Mouse (Mus musculus) midbrain, embryonic 13.5 days (tissue): ENCODE results near the gene Opcml. TPM values are rescaled to one million over a fixed set of nuclear protein-coding genes. Genes with fewer than 3 reads are reported as not detected.

Experiments
- ATAC-seq: fragments of 200-750 bp; cut with Nextera tagmentation; 2 replicates; pipeline ENCODE4 v1.8.0; 2017; ENCODE audit warnings: mild to moderate bottlenecking, moderate TSS enrichment, moderate library complexity
- H3K27ac ChIP-seq: fragments of 300-500 bp; sonication (generic); 2 replicates; pipeline ENCODE4 v1.5.1; 2015; ENCODE audit warnings: inconsistent platforms, mild to moderate bottlenecking, moderate library complexity
- H3K27me3 ChIP-seq: fragments of 300-500 bp; sonication (generic); 2 replicates; pipeline ENCODE4 v1.6.1; 2015; ENCODE audit warnings: mild to moderate bottlenecking, inconsistent platforms
- H3K36me3 ChIP-seq: fragments of 300-500 bp; sonication (generic); 2 replicates; pipeline ENCODE4 v1.6.1; 2015; ENCODE audit warnings: mild to moderate bottlenecking, inconsistent platforms
- H3K4me1 ChIP-seq: fragments of 300-500 bp; sonication (generic); replicated peaks from 2 replicates; pipeline ENCODE4 v1.6.1; 2015; ENCODE audit warnings: inconsistent platforms
- H3K4me2 ChIP-seq: fragments of 300-500 bp; sonication (generic); replicated peaks from 2 replicates; pipeline ENCODE4 v1.6.1; 2015; ENCODE audit warnings: moderate library complexity, mild to moderate bottlenecking, inconsistent platforms
- H3K4me3 ChIP-seq: fragments of 300-500 bp; sonication (generic); replicated peaks from 2 replicates; pipeline ENCODE4 v1.5.1; 2015; ENCODE audit warnings: mild to moderate bottlenecking, inconsistent platforms
- H3K9ac ChIP-seq: fragments of 300-500 bp; sonication (generic); replicated peaks from 2 replicates; pipeline ENCODE4 v1.6.1; 2015; ENCODE audit warnings: mild to moderate bottlenecking, inconsistent platforms
- H3K9me3 ChIP-seq: fragments of 300-500 bp; sonication (generic); 2 replicates; pipeline ENCODE4 v1.6.1; 2016; ENCODE audit warnings: mild to moderate bottlenecking, inconsistent platforms
- WGBS: fragments of 180-500 bp; shearing (Covaris S2); methylation state at CpG from one replicate; pipeline ENCODE4 v1.1.7; 2015; 5-methylcytosine and 5-hydroxymethylcytosine counted together
- polyA plus RNA-seq: library from polyadenylated mRNA; unstranded; fragments of >200 nt; fragmentation: Nextera tagmentation; extraction: Ambion mirVana; gene quantifications from 2 replicates; pipeline ENCODE4 v1.2.1, GENCODE M21; 2015

Opcml gene
- polyA plus RNA-seq, 1 experiment from 2014 or later, result 18.9 TPM

DNA sequence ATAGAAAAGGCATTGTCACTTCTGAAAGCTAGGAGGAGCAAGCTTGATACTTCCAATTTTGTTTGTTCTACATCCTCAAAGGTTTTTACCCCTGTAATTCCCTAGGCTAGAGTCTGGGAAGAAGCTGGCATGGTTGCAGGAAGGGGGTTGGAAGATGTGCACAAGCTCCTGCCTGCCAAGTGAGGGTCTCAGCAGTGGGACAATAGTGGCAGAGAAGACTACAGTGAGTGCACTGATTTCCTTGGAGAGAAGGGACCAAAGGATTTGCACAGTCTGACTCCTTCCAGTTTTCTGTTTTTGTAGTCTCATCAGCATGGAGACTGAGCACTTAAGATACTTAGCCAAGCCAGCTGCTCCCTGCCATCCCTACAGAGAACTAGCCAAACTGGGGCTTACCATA, 177.7 kb downstream of the Opcml start:
- ATAC-seq, result no peak
- Histone ChIP-seq H3K36me3 (no peaks in the 10 kb centered on the region), H3K27ac (no peak overlapping the region)

DNA sequence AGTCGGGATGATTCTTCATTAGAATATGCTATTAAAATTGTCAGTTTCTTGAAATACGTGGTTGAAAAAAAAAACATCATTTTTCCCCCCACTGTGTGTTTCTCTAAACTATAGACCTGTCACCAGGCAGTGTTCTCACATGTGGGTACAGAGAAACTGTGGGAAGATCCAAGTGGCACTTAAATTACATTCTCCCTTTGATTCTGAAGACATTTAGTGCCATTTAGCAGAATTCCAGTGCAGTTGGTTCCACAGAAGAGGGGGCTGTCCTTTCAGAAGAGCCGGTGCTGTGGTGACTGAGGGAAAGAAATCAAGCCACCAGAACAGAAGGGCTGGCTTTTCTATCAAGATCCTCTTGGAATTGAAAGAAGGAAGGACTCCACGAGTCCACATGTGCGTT, 181.7 kb downstream of the Opcml start:
- 83% methylated on average over 5 of the region's 5 CpGs for WGBS
- no peak overlapping the region for H3K27ac ChIP-seq
- no peak for ATAC-seq
- no peaks in the 10 kb centered on the region for H3K27me3 ChIP-seq
- H3K9ac ChIP-seq, result no peak overlapping the region
- no peak overlapping the region for H3K4me3 ChIP-seq
- no peaks in the 10 kb centered on the region for H3K9me3 ChIP-seq
- no peak overlapping the region for H3K4me2 ChIP-seq
- no peaks in the 10 kb centered on the region for H3K36me3 ChIP-seq
- H3K4me1 ChIP-seq, result no peaks in the 10 kb centered on the region

More for the DNA sequence above, 177.7 kb downstream of the Opcml start:
- H3K9ac ChIP-seq, result no peak overlapping the region
- no peaks in the 10 kb centered on the region for H3K4me1 ChIP-seq
- no peak overlapping the region for H3K4me3 ChIP-seq
- H3K4me2 ChIP-seq, result no peak overlapping the region
- no peaks in the 10 kb centered on the region for H3K27me3 ChIP-seq
- H3K9me3 ChIP-seq, result no peaks in the 10 kb centered on the region

DNA sequence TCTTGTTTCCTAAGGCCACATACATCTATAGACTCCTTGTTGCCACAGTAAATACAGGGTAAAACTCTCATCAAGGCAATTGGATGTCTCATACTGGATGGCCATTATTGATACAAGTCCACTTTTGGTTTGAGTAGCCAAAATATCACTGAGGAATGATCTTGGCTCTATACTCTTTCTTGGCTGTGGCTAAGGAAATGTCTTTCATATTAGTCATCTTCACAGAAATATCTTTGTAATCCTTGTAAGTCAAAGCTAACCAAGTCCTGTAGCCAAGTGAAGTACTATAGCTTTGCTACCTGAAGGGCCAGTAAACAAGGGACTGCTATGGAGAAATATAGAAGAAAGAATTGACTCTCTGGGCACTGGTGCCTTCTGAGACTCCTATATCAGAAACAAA, 192.0 kb downstream of the Opcml start:
- Histone ChIP-seq H3K4me3 (no peak overlapping the region), H3K27me3 (no peaks in the 10 kb centered on the region), H3K9me3 (peaks cover 3% of the 10 kb centered on the region; the same call in 1 of the 2 replicates), H3K36me3 (no peaks in the 10 kb centered on the region), H3K4me2 (no peak overlapping the region), H3K4me1 (no peaks in the 10 kb centered on the region), H3K9ac (no peak overlapping the region), H3K27ac (no peak overlapping the region)
- ATAC-seq, result no peak

DNA sequence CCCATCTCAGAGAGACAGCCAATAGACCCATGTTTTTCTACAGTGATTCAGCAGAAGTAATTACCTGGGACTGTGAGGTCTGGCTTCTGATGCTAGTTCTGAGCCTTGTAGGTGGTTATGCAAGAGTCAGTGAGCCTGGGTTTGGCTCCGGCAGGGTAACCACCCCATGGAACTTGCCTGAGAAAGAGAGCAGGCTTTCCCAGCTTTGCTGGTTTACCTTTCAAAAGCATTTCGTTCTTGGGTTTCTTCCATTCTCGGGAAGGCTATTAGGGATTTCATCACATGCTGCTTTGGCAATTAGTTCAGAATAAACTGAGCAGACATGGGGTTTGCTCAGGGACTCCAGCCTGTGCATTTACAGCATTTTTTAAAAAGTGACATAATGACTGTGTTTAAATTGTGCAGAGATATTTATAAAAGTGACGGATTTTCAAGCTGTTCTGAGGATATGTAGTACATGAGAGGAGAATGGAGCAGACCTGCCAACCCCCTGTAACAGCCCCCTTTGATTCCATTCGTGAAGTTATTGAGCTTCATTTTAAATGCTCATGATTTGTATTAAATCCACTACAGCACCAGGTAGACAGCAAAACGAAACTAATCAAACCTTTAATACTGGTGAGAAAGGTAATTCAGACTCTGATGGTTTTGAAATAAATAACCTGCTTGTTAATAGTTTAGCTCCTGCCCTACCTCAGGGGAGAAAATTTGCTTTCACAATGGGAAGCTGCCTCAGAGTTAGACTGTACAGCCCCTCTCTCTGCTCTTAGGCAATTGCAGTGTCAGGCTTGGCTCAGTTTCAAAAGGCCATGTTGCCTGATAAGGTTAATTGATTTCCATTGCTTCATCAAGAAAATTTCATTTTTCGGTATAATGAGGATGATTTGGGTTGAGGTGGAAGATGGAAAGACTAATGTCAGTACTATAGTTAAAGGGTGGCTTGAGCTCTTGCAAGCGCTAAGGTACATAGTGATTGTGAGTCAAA, 196.3 kb downstream of the Opcml start:
- Histone ChIP-seq H3K9me3 (no peaks in the 10 kb centered on the region), H3K4me3 (no peak overlapping the region), H3K27ac (no peak overlapping the region), H3K4me2 (no peak overlapping the region), H3K4me1 (no peaks in the 10 kb centered on the region), H3K36me3 (no peaks in the 10 kb centered on the region), H3K27me3 (no peaks in the 10 kb centered on the region), H3K9ac (no peak overlapping the region)
- no peak for ATAC-seq
- WGBS, result 83% methylated on average over 8 of the region's 8 CpGs

DNA sequence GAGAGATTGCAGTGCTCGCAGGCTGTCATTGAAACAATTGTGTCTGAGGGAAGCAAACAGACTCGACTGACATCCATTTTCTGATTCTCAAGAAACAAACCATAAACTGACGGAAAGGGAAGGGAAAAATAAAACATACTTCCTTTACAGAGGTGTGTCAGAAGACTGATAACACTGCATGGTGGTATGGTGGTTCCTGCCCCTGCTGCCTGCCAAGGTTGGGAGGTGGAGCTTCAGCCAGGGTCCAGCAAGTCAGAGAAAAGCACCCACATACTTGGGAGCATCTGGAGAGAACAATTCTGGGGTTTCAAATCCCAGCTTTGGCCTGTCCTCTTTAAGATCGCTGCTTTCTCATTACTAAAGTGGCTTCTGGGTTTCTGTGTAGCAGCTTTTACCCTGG, 201.0 kb downstream of the Opcml start:
- no peaks in the 10 kb centered on the region for H3K27me3 ChIP-seq
- H3K9me3 ChIP-seq, result no peaks in the 10 kb centered on the region
- H3K9ac ChIP-seq, result no peak overlapping the region
- H3K4me2 ChIP-seq, result no peak overlapping the region
- 94% methylated on average over 4 of the region's 4 CpGs for WGBS
- no peaks in the 10 kb centered on the region for H3K4me1 ChIP-seq
- no peak overlapping the region for H3K4me3 ChIP-seq
- no peak for ATAC-seq
- no peaks in the 10 kb centered on the region for H3K36me3 ChIP-seq
- H3K27ac ChIP-seq, result no peak overlapping the region

- 0 out of 2 replicates have a peak, but pooled peaks cover 5% of the 10 kb centered on the region for H3K4me1 ChIP-seq
- no peak overlapping the region for H3K4me3 ChIP-seq
- no peaks in the 10 kb centered on the region for H3K9me3 ChIP-seq
- H3K27me3 ChIP-seq, result no peaks in the 10 kb centered on the region
- 89% methylated on average over 7 of the region's 7 CpGs for WGBS
- ATAC-seq, result no peak
- H3K27ac ChIP-seq, result no peak overlapping the region
- no peak overlapping the region for H3K9ac ChIP-seq
- H3K36me3 ChIP-seq, result no peaks in the 10 kb centered on the region
- H3K4me2 ChIP-seq, result no peak overlapping the region
Measured at GRCm38 (mm10) chr9:27996536-27996935, 206.0 kb downstream of the Opcml start.

DNA sequence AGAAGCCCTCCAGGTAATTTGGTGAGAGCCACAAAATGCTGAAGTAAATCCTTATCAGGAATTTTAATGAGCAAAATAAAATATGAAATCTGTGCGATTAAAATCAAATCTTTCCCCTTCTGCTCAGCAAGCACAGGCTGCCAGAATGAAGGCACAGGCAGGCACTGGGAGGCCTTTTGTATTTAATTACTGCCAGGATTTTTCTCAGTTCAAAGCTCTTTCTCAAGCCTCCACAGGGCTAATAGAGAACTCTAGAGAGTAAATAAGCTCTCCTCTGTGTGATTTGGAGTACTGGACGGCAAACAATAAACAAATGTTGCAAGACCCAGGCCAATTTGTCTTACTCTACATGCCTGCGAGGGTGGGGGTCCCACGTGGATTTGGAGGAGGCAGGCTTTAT, 208.2 kb downstream of the Opcml start:
- Histone ChIP-seq H3K9ac (no peak overlapping the region), H3K4me1 (0 out of 2 replicates have a peak, but pooled peaks cover 5% of the 10 kb centered on the region), H3K27me3 (no peaks in the 10 kb centered on the region), H3K36me3 (no peaks in the 10 kb centered on the region), H3K4me2 (no peak overlapping the region), H3K9me3 (no peaks in the 10 kb centered on the region), H3K27ac (no peak overlapping the region), H3K4me3 (no peak overlapping the region)
- ATAC-seq, result no peak
- 38% methylated on average over 4 of the region's 4 CpGs for WGBS

GRCm38 (mm10) chr9:28003131-28003530, 212.6 kb downstream of the Opcml start:
- no peak overlapping the region for H3K9ac ChIP-seq
- peaks cover 6% of the 10 kb centered on the region; the same call in 1 of the 2 replicates for H3K9me3 ChIP-seq
- no peaks in the 10 kb centered on the region for H3K27me3 ChIP-seq
- H3K4me1 ChIP-seq, result 0 out of 2 replicates have a peak, but pooled peaks cover 5% of the 10 kb centered on the region
- 58% methylated on average over 3 of the region's 3 CpGs for WGBS
- no peak overlapping the region for H3K27ac ChIP-seq
- no peak for ATAC-seq
- no peaks in the 10 kb centered on the region for H3K36me3 ChIP-seq
- no peak overlapping the region for H3K4me2 ChIP-seq
- no peak overlapping the region for H3K4me3 ChIP-seq

DNA sequence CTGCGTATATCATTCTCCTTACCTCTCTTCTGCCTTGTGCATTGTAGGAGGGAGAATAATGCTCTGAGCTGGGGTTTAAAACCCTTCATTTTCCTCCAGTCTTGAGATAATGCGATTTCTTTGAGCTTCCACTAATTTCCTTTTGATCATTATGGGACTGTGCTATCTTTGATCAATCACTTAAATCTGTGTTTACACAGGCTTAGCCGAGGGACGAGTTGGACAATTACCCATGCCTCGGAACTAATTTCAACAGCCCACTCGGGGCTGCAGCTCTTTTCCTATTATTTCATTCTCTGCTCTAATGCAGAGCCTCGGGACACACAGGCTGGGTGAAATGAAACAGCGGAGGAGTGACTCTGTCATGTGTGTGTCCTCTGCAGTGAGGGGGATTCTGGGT, 220.9 kb downstream of the Opcml start:
- H3K4me3 ChIP-seq, result no peak overlapping the region
- H3K27ac ChIP-seq, result peak overlapping the region; percentile 14; the same call in 1 of the 2 replicates
- H3K27me3 ChIP-seq, result no peaks in the 10 kb centered on the region
- ATAC-seq, result peak; percentile 65; the same call in 1 of the 2 replicates
- WGBS, result 22% methylated on average over 8 of the region's 8 CpGs
- H3K9ac ChIP-seq, result no peak overlapping the region
- no peak overlapping the region for H3K4me2 ChIP-seq
- H3K9me3 ChIP-seq, result peaks cover 2% of the 10 kb centered on the region; the same call in 1 of the 2 replicates
- H3K36me3 ChIP-seq, result no peaks in the 10 kb centered on the region
- H3K4me1 ChIP-seq, result peaks cover 12% of the 10 kb centered on the region

DNA sequence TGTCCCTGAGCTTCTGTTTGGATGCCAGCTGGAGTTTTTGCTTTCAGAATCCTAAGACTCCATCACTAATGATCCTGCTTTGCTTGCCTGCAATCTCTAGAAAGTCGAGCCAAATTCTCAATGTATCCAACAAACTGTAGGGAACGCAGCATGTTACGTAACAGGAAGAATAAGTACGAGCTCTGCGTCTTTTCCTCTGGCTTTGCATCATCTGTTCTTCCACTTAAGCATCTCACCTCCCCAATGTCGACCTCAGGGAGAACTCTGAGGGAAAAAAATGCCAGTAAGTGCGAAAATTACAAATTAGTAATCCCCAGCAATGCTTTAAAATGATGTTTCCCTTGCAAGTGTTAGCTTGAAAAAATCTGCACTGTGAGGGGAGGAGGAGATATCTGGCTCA, 222.1 kb downstream of the Opcml start:
- WGBS, result 78% methylated on average over 7 of the region's 7 CpGs
- no peaks in the 10 kb centered on the region for H3K36me3 ChIP-seq
- no peak overlapping the region for H3K4me2 ChIP-seq
- H3K9me3 ChIP-seq, result no peaks in the 10 kb centered on the region
- H3K4me1 ChIP-seq, result peaks cover 12% of the 10 kb centered on the region
- no peak overlapping the region for H3K4me3 ChIP-seq
- no peak overlapping the region for H3K9ac ChIP-seq
- H3K27me3 ChIP-seq, result no peaks in the 10 kb centered on the region
- no peak overlapping the region for H3K27ac ChIP-seq
- no peak for ATAC-seq

DNA sequence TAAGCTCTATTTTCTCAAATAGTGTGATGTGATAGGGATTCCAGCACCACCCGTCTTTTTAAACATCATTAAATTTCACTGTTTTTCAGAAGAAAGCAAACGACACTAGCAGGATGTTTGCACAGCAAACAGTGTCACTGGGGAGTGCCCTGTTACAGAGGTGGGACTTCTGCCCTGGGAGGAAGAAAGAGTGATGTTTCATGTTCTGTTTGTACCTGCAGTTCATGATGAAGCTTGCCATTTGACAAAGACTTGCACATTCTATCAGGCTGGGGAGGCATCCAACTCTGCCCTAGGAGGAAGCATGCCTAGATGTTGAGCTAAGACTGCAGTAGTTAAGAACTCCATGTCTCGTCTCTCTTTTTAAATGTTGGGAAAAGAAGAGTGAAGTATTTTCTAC, 222.6 kb downstream of the Opcml start:
- Histone ChIP-seq H3K4me2 (no peak overlapping the region), H3K27me3 (no peaks in the 10 kb centered on the region), H3K36me3 (no peaks in the 10 kb centered on the region), H3K9ac (no peak overlapping the region), H3K4me1 (peaks cover 12% of the 10 kb centered on the region), H3K9me3 (no peaks in the 10 kb centered on the region), H3K4me3 (no peak overlapping the region), H3K27ac (no peak overlapping the region)
- ATAC-seq, result no peak
- 63% methylated on average over 3 of the region's 3 CpGs for WGBS

DNA sequence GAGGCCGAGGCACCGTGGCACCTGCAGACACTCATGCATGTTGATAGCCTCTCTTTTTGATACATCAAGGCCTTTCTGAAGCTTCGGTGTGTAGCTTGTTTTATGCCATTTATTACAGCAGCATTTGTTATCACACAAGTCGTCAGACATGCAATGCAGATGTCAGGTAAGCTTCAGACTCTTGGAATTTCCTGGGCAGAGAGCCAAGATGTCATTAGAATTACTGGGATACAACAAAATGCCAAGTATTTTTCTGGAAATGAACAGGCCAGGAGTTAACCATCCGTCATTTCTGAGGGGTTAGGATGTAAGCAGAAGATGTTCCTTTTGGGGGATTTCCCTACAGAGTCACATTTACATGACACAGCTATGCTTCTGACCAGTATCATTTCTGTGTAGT, 237.6 kb downstream of the Opcml start:
- Histone ChIP-seq H3K4me2 (no peak overlapping the region), H3K9ac (no peak overlapping the region)

More for the DNA sequence above, 237.6 kb downstream of the Opcml start:
- Histone ChIP-seq H3K27me3 (no peaks in the 10 kb centered on the region), H3K27ac (no peak overlapping the region), H3K4me3 (no peak overlapping the region), H3K36me3 (no peaks in the 10 kb centered on the region), H3K9me3 (no peaks in the 10 kb centered on the region), H3K4me1 (peaks cover 17% of the 10 kb centered on the region)
- ATAC-seq, result no peak
- WGBS, result 42% methylated on average over 5 of the region's 5 CpGs
